Mouse (Mus musculus) 3134 (cell line): ENCODE measurements around the gene Rfx8.
"Not testable (repeated sequence)": the region's sequence is repeated elsewhere in the genome, so short reads cannot be mapped to it uniquely, and the experiment has no call there.

Experiments used
- DNase-seq: peaks from one replicate; pipeline ENCODE4 v3.0.0-alpha.2; 2011; ENCODE audit warnings: low spot score; ENCODE audit not compliant: insufficient read length; ENCODE audit errors: extremely low read depth

Rfx8 gene

DNA sequence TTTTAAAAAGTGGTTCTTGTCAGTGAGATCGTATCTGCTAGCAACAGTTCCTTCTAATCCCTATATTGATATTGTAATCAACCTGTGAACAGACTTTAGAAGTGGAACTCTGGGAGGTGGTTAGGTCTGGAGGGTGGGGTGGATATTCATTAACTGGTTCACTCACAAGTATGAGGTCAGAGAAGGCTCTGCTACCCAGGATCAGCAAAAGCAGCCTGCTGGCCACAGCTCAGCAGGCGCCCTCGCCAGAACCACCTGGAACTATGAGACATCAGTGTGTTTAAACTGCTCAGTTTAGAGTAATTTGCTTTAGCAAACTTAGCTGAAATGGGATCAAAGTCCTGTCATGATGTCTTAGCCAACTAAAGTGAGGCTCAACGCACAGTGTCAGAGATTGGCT lies 25.6 kb downstream of the Rfx8 start:
- no peak for DNase-seq

DNA sequence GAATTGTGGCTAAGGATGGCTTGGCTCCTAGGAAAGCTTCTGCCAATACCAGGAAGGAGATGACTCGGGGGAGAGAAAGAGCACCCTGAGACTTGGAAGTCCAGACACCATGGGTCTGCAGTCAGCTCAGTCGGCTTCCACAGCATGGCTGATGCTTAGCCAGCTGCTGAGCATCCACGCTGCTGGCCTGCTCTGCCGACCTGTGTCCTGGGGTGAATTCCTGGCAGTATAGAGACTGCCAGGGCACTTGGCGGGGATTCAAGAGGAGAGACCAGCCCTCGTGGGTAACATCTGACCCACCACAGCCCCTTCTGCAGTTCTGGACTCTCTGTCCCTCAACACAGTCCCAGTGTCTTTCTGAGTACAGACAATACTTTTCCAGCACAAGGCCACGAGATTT lies 26.0 kb downstream of the Rfx8 start:
- no peak for DNase-seq

DNA sequence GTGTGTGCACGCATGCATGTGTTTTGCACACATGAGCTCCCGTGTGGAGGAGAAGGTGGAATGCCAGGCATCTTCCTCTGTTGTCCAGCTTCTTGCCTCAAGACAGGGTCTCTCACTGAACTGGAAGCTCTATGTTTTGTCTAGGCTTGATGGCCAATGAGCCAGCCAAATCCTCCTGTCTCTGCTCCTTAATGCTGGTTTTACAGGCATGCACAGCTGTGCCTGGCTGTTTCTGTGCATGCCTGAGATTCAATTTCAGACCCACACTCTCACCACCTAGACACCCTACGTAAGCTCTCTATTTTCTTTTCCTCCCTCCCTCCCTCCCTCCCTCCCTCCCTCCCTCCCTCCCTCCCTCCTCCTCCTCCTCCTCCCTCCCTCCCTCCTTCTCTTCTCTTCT lies 28.8 kb downstream of the Rfx8 start:
- DNase-seq, result no peak

DNA sequence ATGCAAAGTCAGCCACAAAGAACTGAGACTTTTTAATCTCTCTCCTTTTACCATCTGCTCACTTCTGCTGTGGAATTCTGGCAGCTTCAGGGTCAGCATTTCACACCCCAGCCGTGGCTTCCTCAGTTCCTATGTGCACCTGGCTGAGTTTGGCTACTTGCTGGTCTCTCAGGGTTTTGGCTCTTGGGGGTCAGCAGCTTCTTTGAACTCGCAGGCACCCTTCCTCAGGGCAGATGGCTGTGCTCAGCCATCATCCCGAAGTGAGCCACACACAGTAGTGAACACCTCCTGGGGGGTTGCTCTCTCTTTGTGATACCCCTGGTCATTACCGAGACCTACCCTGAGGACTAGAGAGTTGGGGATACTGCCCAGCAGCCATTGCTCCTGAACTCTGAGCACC lies 29.7 kb downstream of the Rfx8 start:
- no peak for DNase-seq

DNA sequence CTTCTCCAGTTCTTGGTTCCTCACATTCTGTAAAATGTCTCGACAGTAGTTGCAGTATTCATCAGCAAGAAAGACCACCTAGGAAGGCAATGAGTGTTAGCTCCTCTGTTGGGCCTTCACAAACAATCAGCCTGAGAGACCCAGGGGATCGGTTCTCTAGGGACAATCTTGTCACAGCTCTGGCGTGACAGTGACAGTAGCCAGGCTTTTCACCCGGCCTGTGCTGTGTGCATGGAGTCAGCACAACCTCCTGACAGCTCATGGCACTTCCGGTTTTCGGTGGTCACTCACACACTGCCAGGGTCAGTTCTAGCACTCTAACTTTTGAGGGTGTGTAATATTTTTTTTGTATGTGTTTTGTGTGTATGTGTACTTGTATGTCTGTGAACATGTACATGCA lies 32.2 kb downstream of the Rfx8 start:
- DNase-seq, result no peak

DNA sequence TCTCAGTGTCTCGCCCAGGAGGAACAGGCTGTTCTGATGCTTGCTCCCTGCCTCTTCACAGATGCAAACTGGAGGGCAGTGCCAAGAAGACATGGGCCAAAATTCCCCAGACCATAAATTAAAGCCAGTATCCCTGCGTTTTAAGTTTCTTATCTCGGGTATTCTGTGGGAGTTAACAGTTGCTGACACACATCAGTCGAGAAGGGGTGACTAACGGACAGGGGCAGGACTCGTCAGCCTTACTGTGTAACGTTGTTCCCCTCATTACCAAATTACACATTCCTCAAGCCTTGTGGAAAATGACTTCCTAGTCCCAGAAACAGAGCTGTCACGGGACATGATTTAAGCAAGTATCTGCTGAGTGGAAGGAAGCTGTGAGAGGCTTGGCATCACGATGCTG lies 33.5 kb downstream of the Rfx8 start:
- DNase-seq, result no peak

DNA sequence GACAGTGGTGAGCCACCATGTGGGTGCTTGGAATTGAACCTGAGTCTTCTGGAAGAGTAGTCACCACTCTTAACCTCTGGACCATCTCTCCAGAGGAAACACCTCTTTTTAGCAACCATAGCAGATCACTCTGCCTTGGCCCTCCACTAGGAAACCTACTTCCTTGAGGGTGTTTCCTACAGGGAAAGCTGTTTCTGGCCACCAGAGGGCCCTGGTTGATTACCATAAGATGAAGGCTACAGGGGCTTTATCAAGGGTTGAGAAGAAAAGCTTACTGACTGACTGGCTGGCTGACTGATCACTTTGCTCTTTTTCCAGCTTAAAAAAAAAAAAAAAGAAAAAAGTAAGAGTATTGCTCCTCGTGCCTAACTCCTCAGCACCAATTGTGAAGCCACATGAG lies 35.0 kb downstream of the Rfx8 start:
- DNase-seq, result peak; percentile 39

DNA sequence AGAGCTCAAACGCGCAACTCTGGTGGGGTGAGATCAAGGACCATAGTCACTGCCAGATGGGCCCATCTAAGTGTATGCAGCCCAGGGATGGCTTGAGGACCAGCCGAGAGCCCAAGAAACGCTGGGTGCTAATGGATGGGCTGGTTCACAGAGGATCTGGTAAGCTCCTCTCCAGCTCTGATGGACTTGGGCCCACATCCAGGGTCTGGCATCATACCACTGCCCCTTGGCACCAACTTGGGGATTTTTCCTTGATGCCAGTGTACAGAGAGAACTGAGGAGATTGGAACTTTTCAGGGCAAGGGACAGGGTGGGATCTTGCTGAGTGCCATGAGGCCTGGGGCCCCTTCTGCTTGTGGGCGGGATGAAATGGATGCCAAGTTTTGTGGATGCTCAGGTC lies 39.2 kb downstream of the Rfx8 start:
- no peak for DNase-seq

DNA sequence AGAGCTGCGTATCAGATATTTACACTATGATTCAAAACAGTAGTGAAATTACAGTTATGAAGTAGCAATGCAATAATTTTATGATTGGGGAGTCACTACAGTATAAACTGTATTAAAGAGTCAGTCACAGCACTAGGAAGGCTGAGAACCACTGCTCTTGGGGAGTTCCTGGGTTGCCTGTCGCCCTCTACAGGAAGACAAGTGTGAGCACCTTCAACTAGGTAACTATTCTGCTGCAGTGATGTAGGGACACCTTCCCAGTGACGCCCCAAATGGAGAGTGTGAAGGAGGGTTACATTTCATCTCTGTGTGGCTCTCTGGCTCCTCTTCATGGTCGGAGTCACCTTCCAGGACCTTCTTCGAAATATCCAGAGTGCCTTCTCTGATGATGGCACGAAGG lies 40.3 kb downstream of the Rfx8 start:
- DNase-seq, result no peak

DNA sequence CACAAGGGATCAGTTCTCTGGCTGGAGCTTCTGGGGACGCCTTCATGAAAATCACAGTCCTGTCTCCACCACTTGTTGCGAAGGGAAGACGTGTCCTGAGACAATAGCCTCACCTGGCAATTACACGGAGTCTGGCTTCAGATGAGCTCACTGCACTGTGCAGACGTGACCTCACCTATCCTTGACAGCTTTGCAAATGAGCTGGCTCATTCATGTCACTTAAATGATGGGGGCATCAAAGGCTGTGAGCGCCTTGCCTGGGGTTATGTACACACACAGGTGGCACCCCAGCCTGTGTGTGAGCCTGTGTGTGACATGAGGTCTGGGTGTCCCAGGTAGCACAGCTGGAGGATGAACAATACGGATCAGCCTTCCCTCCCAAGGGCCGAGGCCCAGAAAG lies 41.9 kb downstream of the Rfx8 start:
- DNase-seq, result no peak

DNA sequence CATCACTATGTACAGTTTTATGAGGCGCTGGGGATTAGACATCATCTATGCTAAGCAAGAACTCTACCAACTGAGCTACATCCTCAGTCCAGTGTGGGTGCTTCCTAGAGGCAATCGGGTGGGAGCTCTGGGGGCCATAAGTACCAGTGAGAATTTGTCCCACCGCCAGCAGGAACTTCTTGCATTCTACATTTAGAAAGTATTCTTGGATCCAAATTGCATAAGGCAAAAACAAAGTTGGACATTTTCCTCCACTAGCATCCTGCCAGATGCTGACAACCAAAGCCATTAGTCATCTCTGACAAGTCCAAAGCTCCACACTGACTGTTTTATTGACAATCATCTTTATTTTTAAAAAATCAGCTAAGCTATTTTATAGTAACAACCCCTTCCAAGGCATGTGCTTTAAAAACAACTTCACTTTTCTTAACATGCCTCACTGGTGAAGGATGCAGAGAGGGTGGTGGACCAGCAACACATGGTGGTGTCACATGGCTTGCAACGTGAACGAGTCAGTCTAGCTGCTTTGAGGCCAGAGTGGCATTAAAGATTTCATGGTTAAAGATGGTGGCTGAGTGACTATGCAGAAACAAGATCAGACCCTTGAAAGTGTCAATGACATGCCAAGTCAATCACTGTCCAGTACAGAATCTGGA lies 44.4 kb downstream of the Rfx8 start:
- DNase-seq, result peak; percentile 36

DNA sequence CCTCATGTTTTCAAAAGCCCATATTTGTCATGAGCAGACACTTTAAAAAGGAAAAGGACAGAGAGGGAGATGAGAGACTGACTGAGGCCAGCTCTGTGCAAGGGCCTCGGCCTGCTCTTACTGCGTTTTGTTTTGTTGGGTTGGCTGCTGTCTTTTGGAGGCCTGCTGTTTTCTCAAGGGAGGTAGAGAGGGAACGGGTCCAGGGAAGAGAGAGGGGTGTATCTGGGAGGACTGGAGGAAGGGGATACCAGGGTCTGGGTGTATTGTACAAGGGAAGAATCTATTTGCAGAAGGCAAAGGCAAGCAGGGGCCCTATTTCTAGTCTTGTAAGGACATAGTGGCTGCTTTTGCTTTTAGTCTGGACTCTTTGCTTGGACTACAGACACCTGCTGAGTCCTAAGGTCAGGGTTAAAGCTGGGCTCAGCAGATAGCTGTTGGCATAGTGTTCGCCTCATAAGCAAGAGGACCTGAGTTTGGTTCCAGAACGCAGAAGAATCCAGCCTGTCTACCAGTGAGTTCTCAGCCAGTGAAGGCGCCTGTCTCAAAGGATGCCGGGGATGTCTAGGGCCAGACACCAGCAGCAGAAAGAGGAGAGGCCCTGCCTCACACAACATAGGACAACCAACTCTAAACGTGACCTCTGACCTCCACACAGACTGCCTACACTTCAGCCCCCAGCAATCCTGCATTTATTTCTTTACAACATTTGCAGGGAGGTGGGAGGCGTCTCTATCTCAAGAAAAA lies 48.3 kb downstream of the Rfx8 start:
- no peak for DNase-seq

DNA sequence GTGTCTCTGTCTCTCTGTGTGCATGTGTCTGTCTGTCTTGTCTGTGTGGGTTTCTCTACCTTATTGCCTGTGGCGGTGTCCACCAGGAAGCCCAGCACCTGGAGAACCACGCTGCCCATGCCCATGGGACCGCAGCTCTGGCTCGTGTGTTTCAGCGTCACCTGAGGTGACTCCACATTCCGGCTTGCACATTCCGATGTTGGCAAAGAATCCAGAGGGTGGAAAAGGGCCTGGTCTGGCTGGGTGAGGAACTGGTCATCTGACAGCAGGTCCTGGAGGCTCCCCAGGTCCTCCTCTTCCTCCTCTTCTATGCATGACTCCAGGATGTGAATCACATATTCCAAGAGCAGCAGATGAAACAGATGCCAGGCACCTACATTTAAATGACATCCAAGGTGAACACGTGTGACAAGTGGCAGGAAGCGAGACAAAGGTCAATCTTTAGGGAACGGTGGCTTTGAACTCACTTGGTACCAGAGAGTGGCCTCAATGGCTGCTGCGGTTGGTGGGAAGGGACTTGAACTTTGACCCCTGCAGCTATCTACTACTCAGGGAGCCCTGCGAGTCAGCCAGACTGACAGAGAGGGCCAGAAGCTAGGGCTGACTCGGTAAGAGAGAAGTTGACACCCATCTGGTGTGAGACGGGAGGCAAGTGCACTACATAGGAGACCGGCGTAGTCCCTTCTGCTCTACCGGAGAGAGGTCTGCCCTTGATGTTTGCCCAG lies 50.4 kb downstream of the Rfx8 start:
- DNase-seq, result no peak

DNA sequence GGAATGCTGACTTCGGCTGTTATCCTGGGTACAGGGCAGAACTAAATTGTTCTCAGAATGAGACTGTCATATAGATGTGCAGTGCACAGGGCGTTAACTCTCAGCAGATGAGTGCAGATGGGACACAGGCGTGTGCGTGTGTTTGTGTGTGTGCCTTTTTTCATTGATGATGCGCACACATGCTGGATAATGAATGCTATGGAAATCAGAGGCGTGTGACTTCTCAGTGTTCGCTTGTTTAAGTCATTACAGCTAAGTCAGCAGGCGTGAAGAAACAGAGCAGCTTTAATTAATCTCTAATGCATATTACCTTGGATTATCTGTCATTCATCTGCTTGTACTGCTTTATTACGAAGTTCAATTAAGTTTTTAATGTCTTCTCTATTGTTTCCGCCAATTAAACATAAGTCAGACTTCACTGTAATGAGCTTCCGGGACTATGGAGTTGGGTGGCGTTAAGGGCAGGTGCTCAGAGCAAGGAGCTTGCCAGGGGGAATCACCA lies 54.0 kb downstream of the Rfx8 start:
- DNase-seq, result no peak

DNA sequence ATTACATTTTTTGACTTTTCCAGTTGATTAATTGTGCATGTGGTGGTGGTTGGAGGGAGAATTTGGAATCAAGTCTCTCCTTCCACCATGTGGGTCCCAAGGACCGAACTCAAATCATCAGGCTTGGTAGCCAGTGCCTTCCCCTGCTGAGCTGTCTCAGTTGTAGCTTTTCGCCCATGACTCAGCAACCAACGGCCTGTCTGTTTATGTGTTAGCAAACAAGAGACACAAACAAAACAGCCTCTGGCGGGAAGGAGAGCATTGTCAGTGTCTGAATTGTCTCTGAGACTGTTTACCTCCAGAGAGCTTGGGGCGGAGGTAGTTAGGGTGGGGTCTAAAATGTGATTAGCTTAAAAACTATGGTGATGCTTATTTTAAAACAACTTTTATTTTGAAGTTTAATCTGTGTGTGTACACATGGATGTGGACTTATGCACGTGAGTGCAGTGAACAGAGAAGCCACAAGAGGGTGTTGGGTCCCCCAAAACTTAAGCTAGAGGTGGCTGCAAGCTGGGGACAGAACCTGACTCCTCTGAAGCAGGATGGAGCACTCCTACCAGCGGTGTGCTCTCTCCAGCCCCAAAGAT lies 56.7 kb downstream of the Rfx8 start:
- no peak for DNase-seq

DNA sequence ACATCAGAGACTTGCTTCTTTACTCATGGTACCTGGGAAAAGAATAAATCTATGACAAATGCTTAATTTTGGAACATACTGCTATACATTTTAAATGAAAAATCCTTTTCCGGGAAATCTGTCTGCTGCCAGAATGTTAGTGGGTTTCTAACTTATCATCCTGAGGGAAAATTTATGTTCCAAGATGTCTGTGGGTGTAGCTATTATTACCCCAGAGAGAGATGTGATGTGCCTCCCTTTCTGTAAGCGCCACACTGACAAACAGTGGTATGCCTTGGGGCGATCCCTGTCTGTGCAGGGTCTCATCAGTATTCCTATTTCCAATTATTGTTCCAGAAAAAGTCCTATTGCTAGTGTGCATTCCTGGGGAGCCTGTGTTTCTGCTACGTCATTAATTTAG lies 57.7 kb downstream of the Rfx8 start:
- no peak for DNase-seq

DNA sequence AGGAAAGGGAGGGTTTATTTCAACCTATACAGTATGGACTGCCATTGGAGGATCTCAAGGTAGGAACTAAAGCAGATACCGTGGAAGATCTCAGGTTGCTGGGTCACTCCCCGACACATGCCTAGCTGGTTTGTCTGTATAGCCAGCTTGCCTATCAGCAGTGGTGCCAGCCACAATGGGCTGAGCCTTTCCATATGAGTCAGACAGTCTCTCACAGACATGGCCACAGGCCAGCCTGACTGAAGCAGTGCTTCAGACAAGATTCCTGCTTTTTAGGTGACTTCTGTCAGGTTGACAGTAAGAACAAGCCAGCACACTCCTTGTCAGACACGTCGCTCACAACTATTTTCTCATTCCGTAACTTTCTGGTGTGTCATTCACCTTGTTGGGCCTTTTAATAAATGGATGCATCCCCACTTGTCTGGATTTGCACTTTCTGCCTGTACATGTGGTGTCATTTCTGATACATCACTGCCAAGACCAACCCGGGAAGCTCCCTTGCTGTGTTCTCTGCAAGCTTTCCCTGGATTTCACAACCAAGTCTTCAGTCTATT lies 63.7 kb downstream of the Rfx8 start:
- peak; percentile 52 for DNase-seq

DNA sequence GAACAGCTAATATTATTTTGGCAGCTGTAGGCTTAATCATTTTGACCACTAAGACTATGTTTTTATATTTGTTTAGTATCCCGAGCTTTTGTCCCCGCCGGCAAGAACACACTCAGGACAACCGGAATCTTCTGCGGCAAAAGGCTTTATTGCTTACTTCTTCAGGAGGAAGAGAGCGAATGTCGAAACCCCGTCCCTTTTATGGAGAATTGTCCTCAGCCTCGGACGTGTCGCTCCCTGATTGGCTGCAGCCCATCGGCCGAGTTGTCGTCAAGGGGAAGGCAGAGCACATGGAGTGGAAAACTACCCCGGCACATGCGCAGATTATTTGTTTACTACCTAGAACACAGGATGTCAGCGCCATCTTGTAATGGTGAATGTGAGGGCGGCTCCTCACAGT lies 65.9 kb downstream of the Rfx8 start:
- not testable (repeated sequence) for DNase-seq

DNA sequence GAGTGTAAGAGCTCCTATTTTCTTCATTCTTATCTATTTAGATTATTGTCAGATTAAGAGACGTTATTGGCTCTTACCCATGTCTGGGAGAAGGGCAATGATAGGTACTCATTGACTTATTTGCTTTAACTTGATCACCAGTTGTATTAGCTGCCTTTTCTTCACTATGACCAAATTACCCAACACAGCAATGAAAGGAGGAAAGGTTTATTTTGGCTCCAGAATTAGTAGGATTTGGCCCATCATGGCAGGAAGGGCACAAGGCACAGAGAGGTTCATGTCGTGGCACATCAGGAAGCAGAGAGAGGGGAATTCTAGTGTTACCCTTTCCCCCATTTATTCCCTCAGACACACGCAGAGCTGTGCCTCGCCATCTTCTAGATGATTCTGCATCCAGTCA lies 67.8 kb downstream of the Rfx8 start:
- DNase-seq, result no peak

DNA sequence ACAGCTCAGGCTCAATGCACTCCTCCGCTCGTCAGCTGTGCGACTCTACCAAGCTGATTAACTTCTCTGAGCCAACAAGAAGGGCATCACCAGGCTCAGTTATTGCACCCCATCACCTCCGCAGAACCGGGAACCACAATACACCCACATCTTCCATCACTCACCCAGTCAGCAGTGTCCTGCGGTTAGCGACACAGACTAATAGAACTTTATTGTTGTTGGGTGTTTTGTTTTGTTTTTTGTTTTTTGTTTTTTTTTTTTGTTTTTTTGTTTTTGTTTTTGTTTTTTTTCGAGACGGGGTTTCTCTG lies 69.6 kb downstream of the Rfx8 start, which contains the start of gene Creg2:
TSS of gene Creg2 (minus strand) at position 234 of the 308 bp plus-strand sequence.
- DNase-seq, result no peak
